Mouse (Mus musculus) liver, embryonic 15.5 days (tissue): ENCODE data around the gene Gucy2d. TPM values are rescaled to one million over a fixed set of nuclear protein-coding genes. Genes with fewer than 3 reads are reported as not detected.

Source experiments
- ATAC-seq: fragments of 200-750 bp; cut with Nextera tagmentation; 2 replicates; pipeline ENCODE4 v1.8.0; 2017; ENCODE audit warnings: moderate number of reproducible peaks, mild to moderate bottlenecking, moderate library complexity; ENCODE audit not compliant: insufficient read depth
- H3K27ac ChIP-seq: fragments of 300-500 bp; sonication (generic); replicated peaks from 2 replicates; pipeline ENCODE4 v1.5.1; 2015; ENCODE audit warnings: mild to moderate bottlenecking, inconsistent platforms
- H3K27me3 ChIP-seq: fragments of 300-500 bp; sonication (generic); 2 replicates; pipeline ENCODE4 v1.6.1; 2015; ENCODE audit warnings: mild to moderate bottlenecking, inconsistent platforms
- H3K36me3 ChIP-seq: fragments of 300-500 bp; sonication (generic); replicated peaks from 2 replicates; pipeline ENCODE4 v1.6.1; 2015; ENCODE audit warnings: moderate library complexity, mild to moderate bottlenecking, inconsistent platforms
- H3K4me1 ChIP-seq: fragments of 300-500 bp; sonication (generic); replicated peaks from 2 replicates; pipeline ENCODE4 v1.6.1; 2015; ENCODE audit warnings: inconsistent platforms
- H3K4me2 ChIP-seq: fragments of 300-500 bp; sonication (generic); 2 replicates; pipeline ENCODE4 v1.6.1; 2015; ENCODE audit warnings: moderate library complexity, mild to moderate bottlenecking, inconsistent platforms
- H3K4me3 ChIP-seq: fragments of 300-500 bp; sonication (generic); replicated peaks from 2 replicates; pipeline ENCODE4 v1.5.1; 2015; ENCODE audit warnings: mild to moderate bottlenecking, inconsistent platforms
- H3K9ac ChIP-seq: fragments of 300-500 bp; sonication (generic); 2 replicates; pipeline ENCODE4 v1.6.1; 2015; ENCODE audit warnings: moderate library complexity, mild to moderate bottlenecking, inconsistent platforms
- H3K9me3 ChIP-seq: fragments of 300-500 bp; sonication (generic); replicated peaks from 2 replicates; pipeline ENCODE4 v1.6.1; 2016; ENCODE audit warnings: inconsistent platforms
- WGBS: fragments of 180-500 bp; shearing (Covaris S2); methylation state at CpG from one replicate; pipeline ENCODE4 v1.1.7; 2015; ENCODE audit warnings: mixed read lengths; ENCODE audit not compliant: insufficient replicate concordance; 5-methylcytosine and 5-hydroxymethylcytosine counted together
- polyA plus RNA-seq: library from polyadenylated mRNA; unstranded; fragments of >200 nt; fragmentation: Nextera tagmentation; extraction: Ambion mirVana; gene quantifications from 2 replicates; pipeline ENCODE4 v1.2.1, GENCODE M21; 2015

Gene Gucy2d
- polyA plus RNA-seq, 1 experiment from 2014 or later: not detected

- Histone ChIP-seq H3K9ac (no peak overlapping the region), H3K36me3 (no peaks in the 10 kb centered on the region), H3K27me3 (no peaks in the 10 kb centered on the region), H3K27ac (no peak overlapping the region), H3K9me3 (no peaks in the 10 kb centered on the region), H3K4me3 (no peak overlapping the region), H3K4me1 (no peaks in the 10 kb centered on the region), H3K4me2 (no peak overlapping the region)
- WGBS: 46% methylated on average over 11 of the region's 11 CpGs
- no peak for ATAC-seq
These were observed 7.5 kb downstream of the Gucy2d start for GRCm38 (mm10) chr7:98447585-98448308.

- H3K9ac ChIP-seq: no peak overlapping the region
- 57% methylated on average over 5 of the region's 5 CpGs for WGBS
- no peaks in the 10 kb centered on the region for H3K27me3 ChIP-seq
- no peak overlapping the region for H3K27ac ChIP-seq
- H3K4me2 ChIP-seq: no peak overlapping the region
- no peak for ATAC-seq
- H3K4me1 ChIP-seq: no peaks in the 10 kb centered on the region
- H3K4me3 ChIP-seq: no peak overlapping the region
- no peaks in the 10 kb centered on the region for H3K36me3 ChIP-seq
- H3K9me3 ChIP-seq: no peaks in the 10 kb centered on the region
These were observed 8.1 kb downstream of the Gucy2d start for GRCm38 (mm10) chr7:98448309-98448630.

DNA sequence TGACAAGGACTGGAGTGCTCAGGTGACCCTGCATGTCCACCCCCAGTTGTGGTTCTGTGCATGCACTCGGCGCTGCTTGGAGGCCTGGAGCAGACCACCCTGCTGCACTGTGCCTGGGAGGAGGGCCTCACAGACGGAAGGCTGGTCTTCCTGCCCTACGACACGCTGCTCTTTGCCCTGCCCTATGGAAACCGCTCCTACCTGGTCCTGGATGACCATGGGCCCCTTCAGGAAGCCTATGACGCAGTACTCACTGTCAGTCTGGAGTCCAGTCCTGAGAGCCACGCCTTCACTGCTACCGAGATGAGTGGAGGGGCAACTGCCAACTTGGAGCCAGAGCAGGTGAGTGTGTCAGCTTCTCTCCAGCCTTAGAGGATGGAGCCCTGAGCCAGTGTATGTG is 9.5 kb downstream of the Gucy2d start:
- Histone ChIP-seq H3K9me3 (no peaks in the 10 kb centered on the region), H3K4me2 (no peak overlapping the region), H3K36me3 (no peaks in the 10 kb centered on the region), H3K27ac (no peak overlapping the region), H3K4me3 (no peak overlapping the region), H3K4me1 (no peaks in the 10 kb centered on the region), H3K9ac (no peak overlapping the region), H3K27me3 (no peaks in the 10 kb centered on the region)
- WGBS: 63% methylated on average over 9 of the region's 9 CpGs
- no peak for ATAC-seq

DNA sequence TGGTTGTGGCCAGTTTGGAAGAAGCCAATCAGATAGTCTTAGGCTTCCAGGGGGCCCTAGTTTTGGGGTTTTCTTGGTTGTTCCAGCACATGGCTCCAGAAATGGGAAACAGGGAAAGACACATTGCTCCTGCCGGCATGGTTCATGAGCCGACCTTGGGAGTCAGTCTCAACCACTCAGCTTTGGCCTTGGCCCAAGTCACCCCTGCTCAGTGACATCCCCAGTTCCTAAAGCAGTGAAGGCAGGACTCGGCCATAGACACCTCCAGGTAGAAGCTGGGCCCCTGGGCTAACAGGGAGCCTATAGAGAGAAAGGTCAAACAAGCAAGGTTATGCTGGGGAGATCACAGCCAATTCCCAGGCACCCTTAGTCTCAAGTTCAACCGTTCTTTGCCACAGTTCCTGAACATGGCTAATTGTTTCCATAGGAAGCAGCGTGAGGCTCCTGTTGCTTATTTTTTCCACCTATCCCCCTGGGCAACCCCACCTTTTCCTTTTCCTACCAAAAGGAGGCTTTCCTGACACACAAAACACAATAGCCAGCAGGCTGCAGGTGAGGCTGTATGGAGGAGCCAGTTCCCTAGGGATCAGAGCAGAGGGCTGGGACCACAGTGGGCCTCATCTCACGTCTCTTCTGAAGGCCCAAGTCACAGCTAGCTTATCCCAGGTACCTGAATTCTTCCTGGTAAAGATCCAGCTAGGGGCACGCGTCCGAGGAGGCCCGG is 14.3 kb downstream of the Gucy2d start:
- no peak overlapping the region for H3K4me3 ChIP-seq

DNA sequence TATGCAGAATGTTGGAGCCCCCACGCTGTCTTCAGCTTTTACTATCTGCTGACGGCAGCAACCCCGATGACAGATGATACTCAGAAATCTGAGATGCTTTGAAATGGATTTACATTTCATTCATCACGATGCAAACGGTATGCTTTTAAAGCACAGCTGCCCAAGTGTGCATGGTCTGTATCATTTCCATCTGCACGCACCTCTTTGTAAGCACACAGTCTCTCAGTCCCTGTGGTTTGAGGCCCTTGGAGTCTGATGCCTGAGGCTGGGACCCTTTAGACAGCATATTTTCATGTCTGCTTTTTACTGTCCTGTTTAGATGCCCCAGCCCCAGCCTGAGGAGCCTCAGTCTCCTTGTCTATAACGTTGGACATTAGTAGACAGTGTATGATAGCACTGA is 20.1 kb downstream of the Gucy2d start:
- WGBS: 59% methylated on average over 7 of the region's 7 CpGs
- 0 out of 2 replicates have a peak, but pooled peaks cover 5% of the 10 kb centered on the region for H3K27me3 ChIP-seq
- no peak for ATAC-seq
- no peak overlapping the region for H3K4me3 ChIP-seq
- H3K27ac ChIP-seq: no peak overlapping the region
- no peaks in the 10 kb centered on the region for H3K9me3 ChIP-seq
- H3K4me2 ChIP-seq: no peak overlapping the region
- H3K36me3 ChIP-seq: no peaks in the 10 kb centered on the region
- no peaks in the 10 kb centered on the region for H3K4me1 ChIP-seq
- H3K9ac ChIP-seq: no peak overlapping the region

More for the DNA sequence above, 14.3 kb downstream of the Gucy2d start:
- Histone ChIP-seq H3K36me3 (no peaks in the 10 kb centered on the region), H3K4me1 (no peaks in the 10 kb centered on the region), H3K4me2 (no peak overlapping the region), H3K27me3 (no peaks in the 10 kb centered on the region), H3K9me3 (no peaks in the 10 kb centered on the region), H3K27ac (no peak overlapping the region), H3K9ac (no peak overlapping the region)
- ATAC-seq: no peak
- 64% methylated on average over 10 of the region's 10 CpGs for WGBS

DNA sequence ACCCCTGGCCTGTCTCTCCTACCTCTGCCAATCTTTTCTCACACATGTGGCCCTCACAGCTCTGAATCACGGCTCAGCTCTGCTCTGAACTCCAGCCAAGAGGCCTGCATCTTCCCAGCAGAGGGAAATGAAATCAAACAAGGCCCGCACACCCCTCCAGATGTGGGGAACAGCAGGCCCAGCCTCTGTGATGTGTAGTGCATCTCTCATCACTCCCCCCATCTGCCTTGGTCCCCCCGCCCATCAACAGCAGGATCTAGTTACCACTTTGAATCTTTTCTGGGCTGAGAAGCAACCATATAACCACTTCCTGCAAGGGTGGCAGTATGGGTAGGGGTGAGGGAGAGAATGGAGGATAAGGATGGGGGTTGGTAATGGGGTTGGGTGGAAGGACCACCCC is 28.9 kb downstream of the Gucy2d start:
- Histone ChIP-seq H3K9me3 (no peaks in the 10 kb centered on the region), H3K4me1 (no peaks in the 10 kb centered on the region), H3K4me3 (no peak overlapping the region), H3K36me3 (no peaks in the 10 kb centered on the region), H3K9ac (no peak overlapping the region), H3K27me3 (no peaks in the 10 kb centered on the region), H3K4me2 (no peak overlapping the region), H3K27ac (no peak overlapping the region)
- no peak for ATAC-seq
- 44% methylated on average over 3 of the region's 3 CpGs for WGBS

DNA sequence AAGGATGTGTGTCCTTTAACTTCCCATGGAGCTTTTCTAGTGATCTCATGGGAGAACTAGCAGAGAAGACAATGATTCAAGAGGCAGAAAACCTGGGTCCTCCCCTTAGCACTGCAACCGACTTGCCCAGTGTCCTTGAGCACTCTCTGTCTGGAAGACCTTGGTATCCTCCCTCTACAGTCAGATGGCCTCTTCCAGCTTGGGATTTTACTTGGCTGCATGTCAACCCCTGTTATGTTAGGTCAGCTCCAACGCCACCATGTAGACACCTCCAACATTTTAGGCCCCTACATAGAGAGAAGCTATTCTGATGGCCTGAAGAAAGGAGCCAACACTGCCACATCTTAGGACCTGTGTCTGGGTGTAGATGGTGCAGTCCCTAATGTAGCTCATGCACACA is 32.3 kb downstream of the Gucy2d start:
- H3K4me2 ChIP-seq: no peak overlapping the region
- no peak overlapping the region for H3K27ac ChIP-seq
- 57% methylated on average over 2 of the region's 2 CpGs for WGBS
- no peaks in the 10 kb centered on the region for H3K9me3 ChIP-seq
- H3K9ac ChIP-seq: no peak overlapping the region
- no peaks in the 10 kb centered on the region for H3K27me3 ChIP-seq
- H3K4me3 ChIP-seq: no peak overlapping the region
- no peak for ATAC-seq
- no peaks in the 10 kb centered on the region for H3K36me3 ChIP-seq
- no peaks in the 10 kb centered on the region for H3K4me1 ChIP-seq

DNA sequence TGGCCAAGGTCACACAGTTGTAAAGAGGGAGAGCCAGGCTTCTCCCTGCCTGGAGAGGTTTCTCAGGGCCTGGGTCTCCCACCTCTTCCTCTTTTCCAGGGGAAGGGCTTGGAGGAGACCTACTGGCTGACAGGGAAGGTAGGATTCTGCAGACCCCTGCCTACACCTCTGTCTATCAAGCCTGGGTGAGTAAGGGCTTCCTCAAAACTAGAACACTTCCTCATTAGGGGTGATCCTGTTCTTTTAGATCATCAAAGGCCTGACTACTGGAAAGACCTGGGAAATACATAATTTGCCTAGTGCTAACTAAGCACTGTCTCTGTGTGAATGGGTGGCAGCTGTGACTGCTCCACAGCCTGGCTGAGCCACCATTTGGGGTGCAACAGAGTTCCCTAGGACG is 34.3 kb downstream of the Gucy2d start:
- no peak for ATAC-seq
- whole genome bisulfite sequencing: 60% methylated on average over 1 of the region's 1 CpGs
- Histone ChIP-seq H3K27ac (no peak overlapping the region), H3K9me3 (no peaks in the 10 kb centered on the region), H3K36me3 (no peaks in the 10 kb centered on the region), H3K4me2 (no peak overlapping the region), H3K27me3 (no peaks in the 10 kb centered on the region), H3K9ac (no peak overlapping the region), H3K4me3 (no peak overlapping the region), H3K4me1 (no peaks in the 10 kb centered on the region)

GRCm38 (mm10) chr7:98477153-98477552 is 36.9 kb downstream of the Gucy2d start:
- Histone ChIP-seq H3K4me2 (no peak overlapping the region), H3K27me3 (no peaks in the 10 kb centered on the region), H3K9me3 (no peaks in the 10 kb centered on the region), H3K36me3 (no peaks in the 10 kb centered on the region), H3K27ac (no peak overlapping the region), H3K9ac (no peak overlapping the region), H3K4me3 (no peak overlapping the region), H3K4me1 (no peaks in the 10 kb centered on the region)
- 70% methylated on average over 4 of the region's 4 CpGs for WGBS
- ATAC-seq: no peak

- 46% methylated on average over 1 of the region's 1 CpGs for WGBS
- Histone ChIP-seq H3K27ac (no peak overlapping the region), H3K4me1 (no peaks in the 10 kb centered on the region), H3K9me3 (no peaks in the 10 kb centered on the region), H3K9ac (no peak overlapping the region), H3K36me3 (no peaks in the 10 kb centered on the region), H3K27me3 (no peaks in the 10 kb centered on the region; the same call in 1 of the 2 replicates), H3K4me2 (no peak overlapping the region), H3K4me3 (no peak overlapping the region)
- no peak for ATAC-seq
These were observed 40.3 kb downstream of the Gucy2d start for GRCm38 (mm10) chr7:98480481-98480880.

DNA sequence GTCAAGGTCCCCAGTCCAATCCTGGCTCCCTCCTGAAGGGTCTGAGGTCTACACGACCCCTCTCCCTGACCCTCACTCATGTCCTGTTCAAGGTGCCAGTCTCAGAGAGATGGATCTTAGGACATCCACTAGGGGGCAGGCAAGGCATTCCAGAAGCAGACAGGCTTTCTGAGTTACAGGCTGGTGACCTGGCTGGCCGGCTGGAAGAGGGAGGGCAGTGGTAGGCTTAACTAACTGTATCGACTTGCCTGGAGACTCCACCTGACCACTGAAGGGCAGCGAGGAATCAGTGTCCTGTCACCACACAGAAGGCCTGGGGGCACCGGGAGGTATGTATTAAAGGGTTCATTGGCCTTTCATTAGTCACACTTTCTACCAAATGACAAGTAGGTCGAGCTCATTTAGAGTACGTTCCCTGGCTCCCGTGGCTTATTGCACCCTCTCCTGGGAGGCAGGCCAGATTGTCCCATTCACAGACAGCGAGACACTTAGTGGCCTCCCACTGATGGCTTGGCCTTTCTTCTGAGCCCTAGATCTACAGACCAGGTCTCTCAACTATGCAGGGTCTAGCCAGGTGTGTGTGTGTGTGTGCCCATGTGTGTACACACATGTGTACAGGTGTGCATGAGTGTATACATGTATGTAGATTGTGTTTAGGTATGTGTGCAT is 41.0 kb downstream of the Gucy2d start:
- no peak overlapping the region for H3K4me2 ChIP-seq
- no peak overlapping the region for H3K27ac ChIP-seq
- 19% methylated on average over 9 of the region's 9 CpGs for WGBS
- H3K9me3 ChIP-seq: no peaks in the 10 kb centered on the region
- ATAC-seq: no peak
- H3K36me3 ChIP-seq: no peaks in the 10 kb centered on the region
- no peaks in the 10 kb centered on the region for H3K4me1 ChIP-seq
- H3K4me3 ChIP-seq: no peak overlapping the region
- no peak overlapping the region for H3K9ac ChIP-seq
- H3K27me3 ChIP-seq: no peaks in the 10 kb centered on the region; the same call in 1 of the 2 replicates
